ENCODE assay signal across 24 mouse cellular contexts in the genomic region with DNA sequence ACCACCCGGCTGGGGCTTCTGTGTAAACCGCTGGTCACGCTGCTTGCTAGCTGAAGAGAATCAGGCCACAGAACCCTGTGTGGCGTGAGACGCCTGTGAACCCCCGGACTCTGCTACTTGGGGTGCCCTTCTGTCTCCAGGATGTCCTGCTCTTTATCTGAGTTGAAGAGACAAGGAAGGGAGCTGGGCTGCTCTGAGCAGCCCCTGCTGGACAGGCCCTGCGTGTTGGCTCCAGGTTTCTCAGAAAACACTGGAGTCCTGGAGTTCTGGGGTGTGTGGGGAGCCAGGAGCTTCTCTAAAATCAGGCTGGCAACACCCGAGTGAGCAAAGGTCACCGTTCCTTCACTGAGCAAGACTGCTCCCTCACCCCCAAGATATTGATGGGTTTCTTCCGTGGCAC.
A peak's percentile ranks its signal among the peaks of the same experiment; 100 is the strongest.
DNase-seq lines count a peak whose midpoint lies in the region; ATAC-seq and TF ChIP-seq lines count a peak whose summit lies in the region.
"Had no signal": no experiment of that assay in that cellular context is flagged by ENCODE, and none has a peak within 500 bp of the region (broad histone marks: within the 10 kb centered on the region; RNA-seq: fewer than 3 reads in every experiment).

No protein-coding gene starts in this region.

- 46% methylated on average over 10 of the region's 10 CpGs for WGBS in lung, adult 2 months
- WGBS in lung, postnatal 0 days = 61% methylated on average over 10 of the region's 10 CpGs
- 63% methylated on average over 10 of the region's 10 CpGs for WGBS in intestine, postnatal 0 days
- 53% methylated on average over 10 of the region's 10 CpGs for WGBS in stomach, postnatal 0 days

- ATAC-seq in lung, postnatal 0 days = no peak
- no peak for ATAC-seq in intestine, postnatal 0 days
- ATAC-seq in stomach, postnatal 0 days (ENCODE audit: low FRiP score, low TSS enrichment) = no peak
- ATAC-seq: activated CD4-positive, CD25-positive, alpha-beta regulatory T cell, adult 4 months; forebrain, embryonic 13.5 days; forebrain, postnatal 0 days; Patski had no signal

- DNase-seq in lung, adult 2 months = peak; percentile 26
- DNase-seq in lung, postnatal 10 days = no peak
- no peak for DNase-seq in lung, postnatal 0 days (ENCODE audit: low spot score)
- no peak for DNase-seq in lung, postnatal 25 days (ENCODE audit: low spot score)
- DNase-seq in stomach, postnatal 0 days (ENCODE audit: low spot score) = no peak
- DNase-seq in layer of hippocampus, postnatal 25 days (ENCODE audit: extremely low spot score in 1 of 2, low spot score in 1 of 2) = no peak
- no peak for DNase-seq in testis, postnatal 10 days (ENCODE audit: low spot score)
- DNase-seq: adrenal gland, adult 2 months; adrenal gland, postnatal 25 days; cerebellum, adult 11 months; cerebellum, adult 8-10 months; cerebellum, postnatal 14 days; forebrain, postnatal 0 days; gastrocnemius, postnatal 14 days; heart, adult 2 months; heart, postnatal 14 days had no signal

- peaks cover 7% of the 10 kb centered on the region for H3K4me1 ChIP-seq in lung, adult 2 months (ENCODE audit: control insufficient read depth, insufficient read depth, low read length)
- H3K4me1 ChIP-seq in lung, postnatal 0 days (ENCODE audit: insufficient read depth, low read depth, low read length) = no peaks in the 10 kb centered on the region
- no peaks in the 10 kb centered on the region for H3K4me1 ChIP-seq in intestine, postnatal 0 days (replicated peaks; ENCODE audit: control insufficient read depth, insufficient read depth, low read length)
- no peaks in the 10 kb centered on the region for H3K4me1 ChIP-seq in stomach, postnatal 0 days (replicated peaks; ENCODE audit: control insufficient read depth, insufficient read depth)

- no peaks in the 10 kb centered on the region for H3K9me3 ChIP-seq in lung, postnatal 0 days (ENCODE audit: low read length)
- no peaks in the 10 kb centered on the region for H3K9me3 ChIP-seq in intestine, postnatal 0 days (ENCODE audit: control insufficient read depth)
- H3K9me3 ChIP-seq in stomach, postnatal 0 days (ENCODE audit: control insufficient read depth, low read length) = no peaks in the 10 kb centered on the region
- H3K9me3 ChIP-seq: embryonic facial prominence, embryonic 13.5 days; forebrain, embryonic 13.5 days; heart, embryonic 15.5 days; hindbrain, embryonic 13.5 days had no signal

- peak overlapping the region; percentile 73 for H3K4me3 ChIP-seq in lung, adult 2 months (replicated peaks; ENCODE audit: extremely low read depth, low read depth, low read length)
- H3K4me3 ChIP-seq in lung, postnatal 0 days (ENCODE audit: low read depth, low read length) = no peak overlapping the region
- H3K4me3 ChIP-seq in intestine, postnatal 0 days (ENCODE audit: low read depth, low read length) = no peak overlapping the region
- H3K4me3 ChIP-seq in stomach, postnatal 0 days (ENCODE audit: low read depth, low read length) = no peak overlapping the region
- H3K4me3 ChIP-seq: embryonic facial prominence, embryonic 13.5 days; forebrain, embryonic 13.5 days; heart, adult 2 months; heart, embryonic 15.5 days; hindbrain, embryonic 13.5 days had no signal

- H3K9ac ChIP-seq in lung, postnatal 0 days (replicated peaks; ENCODE audit: low read depth) = peak overlapping the region; percentile 23; the same call in 1 of the 2 replicates
- no peak overlapping the region; the same call in 1 of the 2 replicates for H3K9ac ChIP-seq in intestine, postnatal 0 days (ENCODE audit: low read depth, low read length)
- 0 out of 2 replicates have a peak overlapping the region, but pooled peaks have one; percentile 14 for H3K9ac ChIP-seq in stomach, postnatal 0 days (ENCODE audit: low read length)
- H3K9ac ChIP-seq: embryonic facial prominence, embryonic 13.5 days; forebrain, embryonic 13.5 days; forebrain, postnatal 0 days; heart, embryonic 15.5 days; hindbrain, embryonic 13.5 days had no signal

- TF ChIP-seq CTCF in lung, adult 2 months (IDR thresholded peaks at IDR 0.05; ENCODE audit: insufficient read depth, low read length) = no peak
- peak; percentile 31; the same call in 1 of the 2 replicates for TF ChIP-seq CTCF in lung, postnatal 0 days (IDR thresholded peaks at IDR 0.05)
- peak; percentile 45 for TF ChIP-seq CTCF in intestine, postnatal 0 days (IDR thresholded peaks at IDR 0.05; ENCODE audit: low read depth)
- TF ChIP-seq CTCF in stomach, postnatal 0 days (IDR thresholded peaks at IDR 0.05; ENCODE audit: low read depth) = peak; percentile 54

- H3K36me3 ChIP-seq in lung, postnatal 0 days (ENCODE audit: insufficient read depth, low read length) = no peaks in the 10 kb centered on the region
- no peaks in the 10 kb centered on the region for H3K36me3 ChIP-seq in intestine, postnatal 0 days (ENCODE audit: control insufficient read depth, insufficient read depth)
- no peaks in the 10 kb centered on the region for H3K36me3 ChIP-seq in stomach, postnatal 0 days (ENCODE audit: control insufficient read depth, insufficient read depth, low read length)
- H3K36me3 ChIP-seq: embryonic facial prominence, embryonic 13.5 days; heart, embryonic 15.5 days; hindbrain, embryonic 13.5 days had no signal

- H3K4me2 ChIP-seq in lung, postnatal 0 days (replicated peaks; ENCODE audit: low read depth, low read length) = peak overlapping the region; percentile 38
- no peak overlapping the region for H3K4me2 ChIP-seq in intestine, postnatal 0 days (replicated peaks; ENCODE audit: low read depth)
- no peak overlapping the region for H3K4me2 ChIP-seq in stomach, postnatal 0 days (replicated peaks; ENCODE audit: low read depth)
- H3K4me2 ChIP-seq: embryonic facial prominence, embryonic 13.5 days; forebrain, embryonic 13.5 days; heart, embryonic 11.5 days; heart, embryonic 15.5 days; hindbrain, embryonic 13.5 days had no signal

- H3K27ac ChIP-seq in lung, postnatal 0 days (ENCODE audit: low read length) = peak overlapping the region; percentile 52
- no peak overlapping the region; the same call in 1 of the 2 replicates for H3K27ac ChIP-seq in intestine, postnatal 0 days (ENCODE audit: low read depth, low read length)
- H3K27ac ChIP-seq in stomach, postnatal 0 days (replicated peaks) = peak overlapping the region; percentile 92
- H3K27ac ChIP-seq: embryonic facial prominence, embryonic 13.5 days; forebrain, embryonic 13.5 days; heart, adult 2 months; heart, embryonic 15.5 days; hindbrain, embryonic 13.5 days had no signal

- TF ChIP-seq EP300 in lung, postnatal 0 days (IDR thresholded peaks at IDR 0.05) = no peak
- no peak for TF ChIP-seq EP300 in stomach, postnatal 0 days (optimal IDR thresholded peaks at IDR 0.05)

- H3K27me3 ChIP-seq in lung, postnatal 0 days (replicated peaks; ENCODE audit: insufficient read depth, low read length) = 0 out of 2 replicates have a peak, but pooled peaks cover 18% of the 10 kb centered on the region
- H3K27me3 ChIP-seq in intestine, postnatal 0 days (replicated peaks; ENCODE audit: control insufficient read depth, insufficient read depth, low read length) = peaks cover 36% of the 10 kb centered on the region
- no peaks in the 10 kb centered on the region; the same call in 1 of the 2 replicates for H3K27me3 ChIP-seq in stomach, postnatal 0 days (ENCODE audit: control insufficient read depth, insufficient read depth, low read length)

- TF ChIP-seq POLR2A in lung, adult 2 months (IDR thresholded peaks at IDR 0.05; ENCODE audit: borderline replicate concordance, extremely low read depth, low read depth, low read length) = no peak
